Mouse (Mus musculus): ENCODE results near the gene 4930433I11Rik.
"Not testable (repeated sequence)": the region's sequence is repeated elsewhere in the genome, so short reads cannot be mapped to it uniquely, and the experiment has no call there.

Gene 4930433I11Rik

GRCm38 (mm10) chr7:40987243-40987642, at the start of gene 4930433I11Rik:
4930433I11Rik (plus strand) TSS chr7:40987543.
- DNase-seq: no peak

DNA sequence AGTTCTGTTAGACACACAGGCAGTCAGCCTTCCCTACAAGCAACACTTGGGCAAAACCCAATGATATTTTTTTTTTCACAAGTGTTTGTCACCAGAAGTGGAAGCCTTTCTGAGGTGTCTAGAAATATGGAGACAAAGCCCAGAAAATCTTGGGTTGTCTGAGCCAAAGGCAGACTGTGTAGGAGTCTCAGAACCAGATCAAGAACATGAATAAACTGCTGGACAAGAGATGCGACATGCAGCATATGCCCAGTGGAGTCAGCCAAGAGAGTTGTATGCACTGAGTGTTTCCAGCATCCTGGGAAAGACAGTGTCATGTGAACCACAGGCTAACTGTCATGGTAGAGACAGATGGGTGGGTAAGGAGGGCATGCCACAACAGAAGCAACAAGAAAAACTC, 48.0 kb upstream of the 4930433I11Rik start:
- no peak for DNase-seq

DNA sequence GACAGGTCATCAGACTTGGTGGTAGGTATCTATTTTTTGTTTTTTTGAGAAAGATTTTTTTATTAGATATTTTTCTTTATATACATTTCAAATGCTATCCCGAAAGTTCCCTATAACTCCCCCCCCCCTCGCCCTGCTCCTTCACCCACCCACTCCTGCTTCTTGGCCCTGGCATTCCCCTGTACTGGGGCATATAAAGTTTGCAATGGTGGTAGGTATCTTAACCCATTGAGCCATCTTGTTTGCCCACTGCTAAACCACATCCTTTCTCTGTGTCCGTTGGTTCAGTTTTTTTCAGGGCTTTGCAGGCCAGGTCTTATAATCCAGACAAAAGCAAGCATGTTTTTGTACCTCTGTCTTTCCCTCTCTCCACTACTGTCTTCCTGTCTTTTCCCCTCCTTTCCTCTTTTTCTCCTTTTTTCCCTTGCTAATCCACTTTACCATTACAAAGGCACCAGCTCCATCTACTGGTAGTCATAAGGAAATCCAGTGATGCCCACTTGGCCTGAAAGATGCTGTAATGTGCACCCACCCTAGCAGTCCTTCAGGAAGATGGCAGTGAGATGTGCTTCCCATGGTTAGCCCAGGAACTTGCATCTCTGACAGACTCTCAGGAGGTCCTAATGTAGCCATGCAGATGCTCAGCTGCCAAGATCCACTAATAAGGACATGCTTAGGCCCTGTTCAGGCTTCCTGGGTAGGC, 45.0 kb upstream of the 4930433I11Rik start:
- no peak for DNase-seq

DNA sequence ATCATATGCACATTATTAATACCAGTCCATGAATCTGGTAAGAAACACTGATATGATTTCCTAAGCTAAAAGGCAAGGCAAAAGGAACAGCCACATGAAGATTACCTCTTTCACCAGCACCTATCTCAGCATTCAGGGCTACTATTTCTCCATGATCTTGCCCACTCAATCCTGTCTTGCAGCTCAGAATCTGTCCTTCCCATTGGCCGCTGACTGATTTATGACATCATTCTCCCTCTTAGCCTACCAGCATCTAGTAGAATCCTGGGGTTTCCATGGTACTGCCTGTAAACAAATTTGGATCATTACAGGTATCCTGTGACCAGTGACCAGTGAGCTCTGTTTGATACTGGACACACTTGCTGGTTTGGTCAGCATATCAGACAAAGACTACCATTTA, 45.1 kb downstream of the 4930433I11Rik start, which contains the start of gene Gm4884:
Gene Gm4884, plus strand, starts transcription at position 301 of the 400 bp plus-strand sequence.
- DNase-seq: not testable (repeated sequence)

GRCm38 (mm10) chr7:41044058-41044457, 56.7 kb downstream of the 4930433I11Rik start:
- DNase-seq: not testable (repeated sequence)
